Mouse (Mus musculus) megakaryocyte, embryonic 14.5 days (primary cell): ENCODE data around the gene 2310034G01Rik.

ENCODE experiments used
- FLI1 ChIP-seq: IDR thresholded peaks from 2 replicates; pipeline ENCODE4 v1.6.1; 2012; ENCODE audit warnings: low read length, inconsistent platforms, mixed read lengths
- GATA1 ChIP-seq: IDR thresholded peaks from 3 replicates; pipeline ENCODE4 v1.6.1; 2012; ENCODE audit warnings: mixed read lengths, low read length, inconsistent platforms, borderline replicate concordance

- no peak for TF ChIP-seq GATA1
- no peak for TF ChIP-seq FLI1
These were observed 23.9 kb downstream of the 2310034G01Rik start for GRCm38 (mm10) chr19:46326019-46326755.
